Mouse (Mus musculus): ENCODE results near the gene Eepd1. TPM values are rescaled to one million over a fixed set of nuclear protein-coding genes. Genes with fewer than 3 reads are reported as not detected.
A peak's percentile ranks its signal among the peaks of the same experiment; 100 is the strongest.

Eepd1 gene
- polyA plus RNA-seq, 1 experiment, result not detected

DNA sequence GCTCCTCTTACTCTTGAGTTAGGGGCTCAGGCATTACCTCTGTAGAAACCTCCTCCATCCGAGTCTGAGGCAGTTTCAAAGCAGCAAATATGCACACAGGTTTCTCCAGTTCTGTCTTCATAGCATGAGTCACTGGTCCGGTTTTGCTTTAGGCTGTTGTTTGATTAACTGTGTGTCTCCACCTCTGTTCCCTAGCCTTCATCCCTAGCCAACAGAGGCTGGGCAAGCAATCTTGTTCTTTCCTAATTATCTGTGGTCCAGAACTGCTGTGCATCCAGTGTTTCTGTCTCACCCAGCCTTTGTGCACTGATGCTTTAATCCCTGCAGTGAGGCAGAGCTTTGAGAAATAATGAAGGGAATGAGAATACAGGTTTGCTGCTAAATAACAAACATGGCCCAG is 90.0 kb downstream of the Eepd1 start:
- WGBS, result 10% methylated on average over 2 of the region's 2 CpGs

DNA sequence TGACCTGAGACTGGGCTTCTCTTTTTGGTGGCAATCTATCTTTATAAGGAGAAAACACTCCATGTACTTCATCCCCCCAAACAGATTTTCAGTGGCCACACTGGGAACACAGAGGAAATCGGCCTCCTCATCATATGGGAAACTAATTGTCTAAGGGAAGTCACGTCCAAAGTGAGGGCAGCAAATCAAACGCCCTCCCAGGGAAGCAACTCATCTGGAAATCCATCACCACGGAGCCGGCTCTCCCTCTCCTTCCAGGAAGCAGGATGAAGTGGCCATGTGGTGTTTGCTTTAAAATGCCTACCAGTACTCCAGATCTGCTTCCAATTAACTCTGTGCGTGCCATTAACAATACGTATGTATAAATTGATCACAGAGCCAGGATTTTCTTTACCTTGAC is 92.4 kb downstream of the Eepd1 start:
- WGBS, result 59% methylated on average over 7 of the region's 7 CpGs
- TF ChIP-seq POLR2A (IDR thresholded peaks at IDR 0.05; ENCODE audit: insufficient read depth, low read depth, low read length), result no peak
- no peak for TF ChIP-seq CTCF (IDR thresholded peaks at IDR 0.05; ENCODE audit: insufficient read depth, low read depth, low read length)
- no peak overlapping the region for H3K4me3 ChIP-seq (ENCODE audit: insufficient read depth, low read depth, low read length)
- no peak overlapping the region for H3K27ac ChIP-seq (ENCODE audit: insufficient read depth, low read depth, low read length)
- peaks cover 9% of the 10 kb centered on the region for H3K4me1 ChIP-seq (ENCODE audit: control insufficient read depth, insufficient read depth, low read length)

More for the DNA sequence above, 90.0 kb downstream of the Eepd1 start:
- no peak for TF ChIP-seq CTCF (IDR thresholded peaks at IDR 0.05; ENCODE audit: insufficient read depth, low read depth, low read length)
- no peak for TF ChIP-seq POLR2A (IDR thresholded peaks at IDR 0.05; ENCODE audit: insufficient read depth, low read depth, low read length)
- peak overlapping the region; percentile 41 for H3K27ac ChIP-seq (ENCODE audit: insufficient read depth, low read depth, low read length)
- H3K4me1 ChIP-seq (ENCODE audit: control insufficient read depth, insufficient read depth, low read length), result peaks cover 20% of the 10 kb centered on the region
- no peak overlapping the region for H3K4me3 ChIP-seq (ENCODE audit: insufficient read depth, low read depth, low read length)

DNA sequence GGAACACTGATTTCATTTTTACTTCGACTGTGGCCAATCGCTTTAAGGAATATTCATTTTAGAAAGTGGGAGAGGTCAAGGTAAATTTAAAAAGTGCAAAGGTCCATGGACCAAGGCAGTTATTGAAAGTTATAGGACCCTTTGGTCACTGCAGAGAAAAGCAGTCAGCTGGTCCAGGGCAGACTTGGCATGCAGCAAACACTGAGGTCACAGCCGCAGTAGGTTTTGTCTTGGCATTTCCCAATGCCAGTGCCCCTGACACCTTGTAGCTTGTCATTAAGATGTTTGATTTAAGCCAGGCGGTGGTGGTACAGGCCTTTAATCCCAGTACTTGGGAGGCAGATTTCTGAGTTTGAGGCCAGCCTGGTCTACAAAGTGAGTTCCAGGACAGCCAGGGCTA is 92.8 kb downstream of the Eepd1 start:
- 78% methylated on average over 4 of the region's 4 CpGs for WGBS
- Histone ChIP-seq H3K27ac (ENCODE audit: insufficient read depth, low read depth, low read length) (no peak overlapping the region), H3K4me1 (ENCODE audit: control insufficient read depth, insufficient read depth, low read length) (peaks cover 9% of the 10 kb centered on the region), H3K4me3 (ENCODE audit: insufficient read depth, low read depth, low read length) (no peak overlapping the region)
- TF ChIP-seq POLR2A (IDR thresholded peaks at IDR 0.05; ENCODE audit: insufficient read depth, low read depth, low read length) (no peak), CTCF (IDR thresholded peaks at IDR 0.05; ENCODE audit: insufficient read depth, low read depth, low read length) (no peak)

DNA sequence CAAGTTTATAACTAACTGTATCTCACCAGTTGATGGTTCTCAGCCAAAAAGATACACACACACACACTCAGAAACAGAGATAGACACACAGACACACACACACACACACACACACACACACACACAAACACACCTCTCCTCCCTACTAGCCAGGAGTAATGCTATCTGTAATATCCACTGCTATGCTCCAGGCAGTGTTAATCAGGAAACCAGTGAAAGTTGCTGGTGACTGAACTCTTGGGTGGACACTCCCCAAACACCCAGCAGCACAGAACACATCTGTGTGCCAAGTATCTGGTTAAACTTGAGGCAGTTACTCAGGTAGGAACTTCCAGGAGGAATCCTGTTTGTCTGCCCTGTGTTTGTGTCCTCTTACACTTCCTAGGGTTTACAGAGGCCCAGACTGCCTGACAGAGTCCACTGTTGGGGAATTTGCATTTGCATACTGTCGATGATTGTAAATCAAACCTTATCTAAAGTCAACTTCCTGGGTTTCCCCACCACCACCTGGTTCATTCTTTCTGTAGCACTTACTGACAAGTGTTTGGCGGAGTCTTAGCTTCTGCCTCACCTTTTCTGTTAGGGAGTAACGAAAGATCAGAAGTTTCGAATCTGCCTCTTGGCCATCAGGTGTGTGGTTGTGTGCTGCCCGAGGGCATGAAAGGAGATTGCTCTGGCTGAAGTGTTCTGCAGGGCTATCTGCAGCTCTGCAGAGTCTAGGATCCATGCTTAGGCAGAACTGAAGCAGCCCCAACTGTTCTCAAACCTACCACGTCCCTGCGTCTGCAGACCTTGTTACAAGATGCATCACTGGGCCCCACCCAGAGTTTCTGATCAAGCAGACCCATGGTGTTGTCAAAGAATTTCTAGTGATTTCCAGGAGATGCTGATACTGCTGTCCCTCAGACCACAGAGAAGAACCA is 97.6 kb downstream of the Eepd1 start:
- Histone ChIP-seq H3K4me1 (ENCODE audit: control insufficient read depth, insufficient read depth, low read length) (peaks cover 2% of the 10 kb centered on the region; the same call in 1 of the 2 replicates), H3K27ac (ENCODE audit: insufficient read depth, low read depth, low read length) (no peak overlapping the region), H3K4me3 (ENCODE audit: insufficient read depth, low read depth, low read length) (no peak overlapping the region)
- TF ChIP-seq POLR2A (IDR thresholded peaks at IDR 0.05; ENCODE audit: insufficient read depth, low read depth, low read length), result no peak
- 95% methylated on average over 7 of the region's 7 CpGs for WGBS

DNA sequence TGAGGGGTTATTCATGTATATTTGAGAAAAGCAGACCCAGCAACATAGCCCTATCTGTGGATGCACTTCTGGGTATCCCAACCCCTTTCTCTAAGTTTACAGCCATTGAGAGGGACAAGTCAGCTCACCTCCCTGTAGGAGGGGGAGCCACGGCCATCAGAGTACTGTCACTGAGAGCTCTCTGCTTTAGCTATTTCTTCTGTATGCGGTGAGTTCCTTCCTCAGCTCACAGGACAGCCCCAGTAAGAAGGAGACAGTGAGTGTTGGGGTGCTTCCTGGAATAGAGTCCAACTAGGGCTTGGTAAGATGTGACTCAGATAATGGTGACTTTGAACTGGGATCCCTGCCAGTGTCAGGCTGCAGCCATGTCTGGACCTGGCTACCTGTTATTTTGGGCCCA is 102.3 kb downstream of the Eepd1 start:
- TF ChIP-seq POLR2A (IDR thresholded peaks at IDR 0.05; ENCODE audit: insufficient read depth, low read depth, low read length), result no peak
- TF ChIP-seq CTCF (IDR thresholded peaks at IDR 0.05; ENCODE audit: insufficient read depth, low read depth, low read length), result no peak
- WGBS, result 80% methylated on average over 2 of the region's 2 CpGs
- no peaks in the 10 kb centered on the region for H3K4me1 ChIP-seq (ENCODE audit: control insufficient read depth, insufficient read depth, low read length)
- H3K4me3 ChIP-seq (ENCODE audit: insufficient read depth, low read depth, low read length), result no peak overlapping the region
- no peak overlapping the region for H3K27ac ChIP-seq (ENCODE audit: insufficient read depth, low read depth, low read length)

DNA sequence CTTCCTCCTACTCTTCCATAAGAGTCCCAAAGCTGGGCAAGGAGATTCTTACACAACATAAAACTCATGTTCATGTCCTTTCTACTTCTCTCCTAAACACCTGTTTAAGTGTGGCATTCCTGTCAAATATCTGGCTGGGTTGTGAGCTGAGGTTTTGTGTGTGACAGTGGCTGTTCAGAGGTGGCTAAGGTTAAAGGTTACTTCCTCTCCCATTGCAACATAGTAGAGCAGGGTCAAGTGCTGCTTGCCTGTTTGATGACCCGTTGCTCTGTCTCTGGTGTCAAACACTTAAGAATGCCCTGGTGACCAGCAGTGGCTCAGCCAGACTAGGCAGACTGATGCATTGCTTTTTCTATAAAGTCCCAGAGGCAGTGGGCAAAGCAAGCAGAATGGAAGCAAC is 104.3 kb downstream of the Eepd1 start:
- no peak overlapping the region for H3K4me3 ChIP-seq (ENCODE audit: insufficient read depth, low read depth, low read length)
- no peak for TF ChIP-seq CTCF (IDR thresholded peaks at IDR 0.05; ENCODE audit: insufficient read depth, low read depth, low read length)
- H3K27ac ChIP-seq (ENCODE audit: insufficient read depth, low read depth, low read length), result no peak overlapping the region
- no peaks in the 10 kb centered on the region for H3K4me1 ChIP-seq (ENCODE audit: control insufficient read depth, insufficient read depth, low read length)
- WGBS, result 90% methylated on average over 1 of the region's 1 CpGs

DNA sequence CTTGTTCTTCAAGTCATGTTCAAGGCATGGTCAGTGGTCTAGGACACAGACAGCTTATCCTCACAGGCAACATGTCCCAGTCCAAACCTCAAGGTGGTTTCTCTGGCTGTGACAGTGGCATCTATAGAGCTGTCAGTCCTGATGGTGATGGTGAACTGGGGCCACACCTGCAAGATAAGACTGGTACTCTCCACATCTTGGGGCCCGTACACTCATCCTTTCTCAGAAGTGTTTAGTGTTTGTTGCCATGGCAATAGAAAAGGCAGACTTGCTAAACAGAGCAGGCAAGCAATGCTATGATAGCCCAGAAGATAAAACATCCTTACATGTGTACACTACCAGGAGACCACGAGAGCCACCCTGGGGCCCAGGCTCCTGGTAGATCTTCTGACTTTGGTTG is 107.2 kb downstream of the Eepd1 start:
- H3K4me3 ChIP-seq (ENCODE audit: insufficient read depth, low read depth, low read length), result no peak overlapping the region
- 45% methylated on average over 2 of the region's 2 CpGs for WGBS
- no peak overlapping the region for H3K27ac ChIP-seq (ENCODE audit: insufficient read depth, low read depth, low read length)
- no peak for TF ChIP-seq CTCF (IDR thresholded peaks at IDR 0.05; ENCODE audit: insufficient read depth, low read depth, low read length)
- TF ChIP-seq POLR2A (IDR thresholded peaks at IDR 0.05; ENCODE audit: insufficient read depth, low read depth, low read length), result no peak
- peaks cover 7% of the 10 kb centered on the region for H3K4me1 ChIP-seq (ENCODE audit: control insufficient read depth, insufficient read depth, low read length)

DNA sequence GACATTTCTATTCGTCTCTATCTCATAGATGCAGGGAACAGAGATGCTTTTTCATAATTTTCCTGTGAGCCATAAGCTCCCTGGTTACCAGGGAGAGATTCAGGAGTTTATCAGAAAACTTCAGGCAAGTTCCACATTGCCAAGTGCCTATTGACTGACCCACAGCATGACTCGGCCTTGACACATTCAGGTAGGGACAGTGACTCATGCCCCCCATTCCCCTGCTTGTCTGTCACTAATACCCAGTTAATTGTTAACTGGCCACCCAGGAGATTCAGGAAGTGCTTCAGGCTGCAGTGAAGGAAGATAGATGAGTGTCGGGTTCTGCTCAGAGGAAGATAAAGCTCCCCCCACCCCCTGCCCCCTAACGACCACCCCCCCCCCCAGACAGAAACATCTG is 109.4 kb downstream of the Eepd1 start:
- TF ChIP-seq CTCF (IDR thresholded peaks at IDR 0.05; ENCODE audit: insufficient read depth, low read depth, low read length) (no peak), POLR2A (IDR thresholded peaks at IDR 0.05; ENCODE audit: insufficient read depth, low read depth, low read length) (no peak)
- H3K27ac ChIP-seq (ENCODE audit: insufficient read depth, low read depth, low read length), result no peak overlapping the region
- no peak overlapping the region for H3K4me3 ChIP-seq (ENCODE audit: insufficient read depth, low read depth, low read length)
- 58% methylated on average over 4 of the region's 4 CpGs for WGBS
- peaks cover 7% of the 10 kb centered on the region for H3K4me1 ChIP-seq (ENCODE audit: control insufficient read depth, insufficient read depth, low read length)

DNA sequence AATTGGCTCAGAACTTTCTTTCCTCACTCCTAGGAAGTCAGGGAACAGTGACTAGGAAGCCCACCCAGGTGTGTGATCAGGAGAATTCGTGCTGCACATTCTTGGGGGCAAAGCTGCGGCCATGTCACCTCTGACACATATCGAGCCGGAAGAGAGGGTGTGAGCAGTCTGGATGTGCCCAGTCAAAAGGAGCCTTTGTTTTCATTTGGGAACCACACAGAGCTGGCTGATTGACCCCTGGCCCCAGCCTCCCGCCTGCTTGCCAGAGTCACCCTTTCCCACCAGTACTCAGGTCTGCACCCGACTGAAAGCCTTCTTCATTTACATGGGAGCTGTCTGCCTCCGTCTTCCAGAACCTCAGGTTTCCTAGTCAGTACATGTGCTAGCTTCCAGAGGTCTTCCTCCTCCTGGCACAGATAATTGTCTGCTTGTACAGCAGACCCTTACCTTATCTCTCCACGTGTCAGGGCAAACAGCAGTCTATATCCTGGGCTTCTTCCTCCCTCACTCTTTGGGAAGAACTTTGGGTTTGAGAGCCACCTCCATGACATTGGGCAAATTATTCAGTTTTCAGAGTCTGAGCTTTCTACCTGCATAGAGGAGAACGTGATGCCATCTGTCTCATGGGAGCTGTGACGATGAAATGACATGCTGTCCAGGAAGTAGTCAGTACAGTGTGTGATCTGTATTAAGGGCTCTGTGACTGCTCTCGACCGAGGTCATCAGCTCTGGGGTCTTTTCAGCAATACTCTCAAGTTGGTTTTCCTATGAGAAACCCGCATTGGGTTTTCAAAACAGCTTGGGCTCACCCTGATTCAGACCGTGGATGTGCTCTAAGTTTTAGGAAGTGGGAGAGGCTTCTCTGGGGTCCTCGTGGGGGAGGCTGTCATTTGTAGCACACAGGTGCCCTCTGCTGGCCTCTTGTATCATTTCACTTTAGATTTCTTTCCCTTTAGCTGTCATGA is 110.3 kb downstream of the Eepd1 start:
- H3K4me3 ChIP-seq (ENCODE audit: insufficient read depth, low read depth, low read length), result no peak overlapping the region
- TF ChIP-seq POLR2A (IDR thresholded peaks at IDR 0.05; ENCODE audit: insufficient read depth, low read depth, low read length) (no peak), CTCF (IDR thresholded peaks at IDR 0.05; ENCODE audit: insufficient read depth, low read depth, low read length) (peak; percentile 61)
- H3K27ac ChIP-seq (ENCODE audit: insufficient read depth, low read depth, low read length), result no peak overlapping the region
- peaks cover 7% of the 10 kb centered on the region for H3K4me1 ChIP-seq (ENCODE audit: control insufficient read depth, insufficient read depth, low read length)
- 48% methylated on average over 15 of the region's 15 CpGs for WGBS
